Mouse (Mus musculus): Measurements from ENCODE around the gene Usp44.

Gene Usp44

DNA sequence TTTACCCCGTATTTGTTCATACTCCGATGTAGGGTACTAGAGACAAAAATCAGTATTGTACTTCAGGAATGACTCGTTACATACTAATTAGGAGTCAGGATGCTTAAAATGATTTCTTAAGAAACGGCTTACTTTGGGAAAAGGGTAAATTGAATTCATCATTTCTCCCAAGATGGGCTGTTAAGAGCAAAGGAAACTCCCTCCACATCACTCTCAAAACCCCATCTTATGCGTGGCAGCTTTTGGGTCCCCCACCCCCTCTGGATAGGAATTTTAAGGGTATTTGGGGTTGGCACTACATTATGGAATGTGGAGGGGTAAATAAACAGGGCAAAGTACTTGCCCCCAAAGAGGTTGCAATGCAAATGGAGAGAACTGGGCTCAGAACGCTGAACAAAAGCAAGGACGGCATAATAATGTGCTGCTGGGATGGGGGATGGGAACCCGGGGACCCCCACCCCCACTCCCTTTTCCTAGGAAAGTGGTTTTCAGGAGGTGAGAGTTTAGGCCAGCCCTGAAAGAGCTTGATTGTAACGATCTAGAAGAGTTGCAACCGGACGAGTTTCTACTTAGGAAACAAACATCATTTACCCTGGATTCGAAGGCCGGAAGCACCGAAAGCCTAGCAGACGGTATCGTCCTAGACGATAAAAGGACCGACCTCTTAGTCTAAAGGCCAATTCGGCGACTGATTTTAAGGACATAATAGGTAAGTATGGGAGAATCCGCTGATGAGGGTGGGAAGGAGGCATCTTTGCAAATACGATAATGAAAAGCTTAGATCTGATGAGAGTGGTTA is at the start of gene Usp44:
Usp44 (plus strand) TSS at position 625 of the 799 bp plus-strand sequence.
- in situ Hi-C loops (cut with MboI, MseI) = loop anchor here (5.0 kb wide), 1 partner anchor 56 kb away; no protein-coding TSS in a partner anchor

DNA sequence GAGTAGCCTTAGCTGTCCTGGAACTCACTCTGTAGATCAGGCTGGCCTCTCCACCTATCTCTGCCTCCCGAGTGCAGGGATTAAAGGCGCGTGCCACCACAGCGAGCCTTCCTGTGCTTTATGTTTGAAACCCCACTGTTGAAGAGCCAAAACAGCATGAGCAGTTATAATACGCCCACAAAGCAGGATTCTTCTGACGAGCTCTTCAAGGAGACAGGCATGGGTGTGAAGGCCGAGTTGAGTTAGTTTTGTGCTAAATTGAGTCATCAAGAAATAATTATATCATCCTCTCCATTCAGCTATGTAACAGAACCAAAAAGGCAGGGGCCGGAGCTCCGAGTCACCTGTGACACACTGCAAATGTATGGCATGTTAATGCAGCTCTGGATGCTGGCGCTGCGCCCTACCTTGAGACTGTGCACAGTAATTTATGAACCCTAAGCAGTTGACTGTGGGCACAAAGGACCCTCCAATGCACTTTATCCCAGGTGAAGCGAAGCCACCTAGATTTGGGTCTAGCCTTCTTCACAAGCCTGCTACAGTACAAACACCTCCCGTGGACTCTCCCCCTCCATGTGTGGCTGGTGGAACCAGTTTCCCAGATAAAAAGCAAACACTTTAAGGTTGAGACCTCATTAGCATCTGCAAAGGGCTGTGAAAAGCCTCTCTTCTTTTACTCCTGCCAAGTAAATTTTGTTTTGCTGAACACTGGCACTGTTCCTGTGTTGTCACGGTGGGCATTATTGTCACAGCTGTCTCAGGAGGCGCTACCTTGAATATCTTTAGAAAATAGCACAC is 47.9 kb upstream of the Usp44 start:
- in situ Hi-C loops (cut with MboI, MseI) = no loop called here

DNA sequence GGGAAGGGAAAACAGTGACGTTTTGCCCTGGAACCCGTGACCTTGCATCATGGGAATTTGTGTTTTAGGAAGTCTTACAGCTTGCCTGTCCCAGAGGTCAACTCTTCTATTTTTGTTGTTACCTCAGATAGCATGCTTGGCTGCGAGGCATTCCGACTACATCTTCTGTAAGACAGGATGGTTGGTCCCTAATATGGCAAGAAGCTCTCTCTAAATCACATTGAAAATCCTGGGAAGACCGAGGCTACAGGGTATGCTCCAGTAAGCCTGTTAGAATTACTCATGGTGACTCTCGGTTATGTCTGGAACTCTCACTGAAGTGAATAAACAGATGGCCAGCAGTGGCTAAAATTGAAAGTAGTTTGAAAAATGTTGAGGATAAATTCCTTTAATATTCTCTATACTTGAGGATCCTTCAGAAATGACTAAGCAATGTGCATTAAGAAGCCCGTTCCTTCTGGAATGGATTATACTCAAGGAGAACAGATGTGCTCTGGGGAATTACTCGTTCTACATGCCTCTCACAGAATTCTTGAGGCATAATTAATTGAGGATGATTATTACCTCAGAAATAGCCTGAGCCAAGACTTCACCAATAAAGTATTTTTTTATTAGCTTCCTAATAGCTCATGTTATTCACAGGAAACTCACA is 31.5 kb upstream of the Usp44 start:
- in situ Hi-C loops (cut with MboI, MseI) = loop anchor here (25.0 kb wide), 1 partner anchor 312 kb away; no protein-coding TSS in a partner anchor

DNA sequence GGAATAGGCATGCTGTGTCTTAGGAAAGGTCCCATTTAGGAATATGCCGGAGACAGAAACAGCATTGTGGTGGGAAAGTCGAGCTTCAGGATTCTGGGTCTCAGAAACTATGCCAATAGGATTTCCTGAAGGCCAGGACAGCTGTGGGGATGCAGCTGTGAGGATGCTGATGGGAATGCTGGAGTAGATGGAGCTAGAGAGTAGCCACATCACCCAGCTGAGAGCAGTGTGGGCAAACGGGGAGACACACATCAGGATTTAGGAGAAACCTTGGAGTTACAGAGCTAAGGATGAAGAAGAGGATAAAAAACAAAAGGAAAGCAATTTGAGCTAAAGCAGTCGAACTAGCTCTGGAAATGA is 31.0 kb upstream of the Usp44 start:
- in situ Hi-C loops (cut with MboI, MseI) = loop anchor here (25.0 kb wide), 1 partner anchor 312 kb away; no protein-coding TSS in a partner anchor

DNA sequence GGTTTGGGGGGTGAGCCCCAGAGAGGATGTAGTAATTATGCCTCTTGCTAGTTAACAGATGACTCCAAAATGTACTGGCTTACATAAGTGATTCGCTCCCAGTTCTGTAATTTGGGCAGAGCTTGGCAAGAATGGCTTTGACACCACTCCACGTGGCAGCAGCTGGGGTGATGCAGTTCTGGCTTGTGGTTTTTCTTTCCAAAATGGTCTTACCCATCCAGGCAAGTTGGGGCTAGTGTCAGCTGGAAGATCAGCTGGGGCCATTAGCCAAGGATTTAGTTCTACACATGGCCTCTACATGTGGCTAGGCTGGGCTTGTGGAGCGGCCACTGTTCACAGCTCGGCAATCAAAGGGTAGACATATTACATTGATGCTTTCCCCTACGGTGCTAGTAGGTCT is 30.5 kb upstream of the Usp44 start:
- in situ Hi-C loops (cut with MboI, MseI) = loop anchor here (25.0 kb wide), 1 partner anchor 311 kb away; no protein-coding TSS in a partner anchor

DNA sequence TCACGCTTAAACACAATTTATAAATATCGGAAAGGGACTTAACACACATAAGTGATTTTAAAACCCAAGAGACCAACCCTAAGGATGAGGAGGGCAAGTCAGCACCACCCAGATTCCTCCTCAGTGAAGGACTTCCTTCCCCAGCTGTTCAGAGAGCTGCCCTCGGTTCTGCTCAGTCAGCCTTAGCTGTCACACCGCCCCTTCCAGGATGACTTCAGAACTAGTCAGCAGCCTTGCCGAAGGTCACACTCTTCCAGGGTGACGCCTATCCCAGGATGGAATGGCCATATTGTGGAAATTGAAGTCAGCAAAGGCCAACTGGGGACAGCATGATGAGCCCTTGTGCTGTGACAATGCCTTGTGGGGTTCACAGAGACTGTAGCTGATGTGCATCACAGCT is 28.2 kb upstream of the Usp44 start:
- in situ Hi-C loops (cut with MboI, MseI) = loop anchor here (25.0 kb wide), 1 partner anchor 309 kb away; no protein-coding TSS in a partner anchor

DNA sequence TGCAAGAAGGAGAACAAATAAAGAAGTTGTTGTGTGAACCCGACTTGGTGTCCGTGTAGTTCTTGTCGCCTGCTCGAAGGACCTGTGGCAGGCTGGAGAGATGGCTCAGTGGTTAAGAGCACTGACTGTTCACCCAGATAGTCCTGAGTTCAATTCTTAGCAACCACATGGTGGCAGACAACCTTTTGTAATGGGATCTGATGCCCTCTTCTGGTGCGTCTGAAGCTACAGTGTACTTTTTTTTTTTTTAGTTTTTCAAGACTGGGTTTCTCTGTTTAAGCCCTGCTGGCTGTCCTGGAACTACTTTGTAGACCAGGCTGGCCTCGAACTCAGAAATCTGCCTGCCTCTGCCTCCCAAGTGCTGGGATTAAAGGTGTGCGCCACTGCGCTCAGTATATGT is 21.9 kb upstream of the Usp44 start:
- in situ Hi-C loops (cut with MboI, MseI) = loop anchor here (25.0 kb wide), 1 partner anchor 303 kb away; no protein-coding TSS in a partner anchor

DNA sequence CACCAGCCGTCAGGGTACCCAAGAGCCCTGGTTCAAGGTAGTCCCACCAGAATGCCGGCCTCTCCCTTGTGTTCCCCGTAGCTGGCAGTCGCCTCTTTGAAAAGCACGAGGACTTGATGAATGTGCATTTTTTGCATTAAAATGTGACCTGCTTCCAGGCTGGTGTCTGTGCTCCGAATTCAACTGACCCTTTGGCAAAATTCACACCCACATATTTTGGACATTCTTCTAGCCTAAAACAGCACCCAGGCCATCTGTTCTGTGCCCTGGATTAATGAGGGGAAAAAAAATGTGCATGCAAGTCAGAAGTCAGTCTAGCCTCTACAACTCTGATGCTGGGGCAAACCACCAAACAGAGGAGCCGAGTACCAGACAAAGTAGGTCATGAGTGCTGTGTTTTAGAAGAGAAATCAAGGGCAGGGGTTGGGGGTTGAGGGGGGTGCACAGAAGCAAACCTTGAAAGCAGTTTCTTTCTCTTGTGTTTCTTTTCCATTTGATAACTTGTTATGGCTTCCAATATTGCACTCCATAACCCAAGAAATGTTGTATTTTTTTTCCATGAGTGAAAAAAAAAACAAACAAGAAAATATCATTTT is 20.7 kb upstream of the Usp44 start:
- in situ Hi-C loops (cut with MboI, MseI) = loop anchor here (25.0 kb wide), 1 partner anchor 302 kb away; no protein-coding TSS in a partner anchor

DNA sequence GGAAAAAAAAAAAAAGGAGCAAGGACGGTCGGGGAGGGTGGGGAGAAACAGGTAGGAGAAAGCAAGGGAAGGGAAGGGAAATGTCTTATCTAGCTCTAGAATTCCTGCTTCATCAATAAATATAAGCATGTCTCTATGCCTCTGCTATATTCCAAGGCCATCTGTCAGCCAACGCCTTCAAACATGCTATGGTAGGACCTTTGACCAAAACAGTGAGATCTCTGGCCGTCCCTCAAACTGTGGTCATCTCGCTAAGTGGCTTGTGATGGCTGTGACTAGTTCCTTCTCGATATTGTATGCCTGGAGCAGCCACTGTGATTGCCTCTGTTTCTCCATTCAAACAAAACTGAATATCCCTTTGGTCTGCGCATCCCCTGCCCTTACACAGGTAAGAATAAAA is 19.3 kb upstream of the Usp44 start:
- in situ Hi-C loops (cut with MboI, MseI) = loop anchor here (25.0 kb wide), 1 partner anchor 300 kb away; no protein-coding TSS in a partner anchor

DNA sequence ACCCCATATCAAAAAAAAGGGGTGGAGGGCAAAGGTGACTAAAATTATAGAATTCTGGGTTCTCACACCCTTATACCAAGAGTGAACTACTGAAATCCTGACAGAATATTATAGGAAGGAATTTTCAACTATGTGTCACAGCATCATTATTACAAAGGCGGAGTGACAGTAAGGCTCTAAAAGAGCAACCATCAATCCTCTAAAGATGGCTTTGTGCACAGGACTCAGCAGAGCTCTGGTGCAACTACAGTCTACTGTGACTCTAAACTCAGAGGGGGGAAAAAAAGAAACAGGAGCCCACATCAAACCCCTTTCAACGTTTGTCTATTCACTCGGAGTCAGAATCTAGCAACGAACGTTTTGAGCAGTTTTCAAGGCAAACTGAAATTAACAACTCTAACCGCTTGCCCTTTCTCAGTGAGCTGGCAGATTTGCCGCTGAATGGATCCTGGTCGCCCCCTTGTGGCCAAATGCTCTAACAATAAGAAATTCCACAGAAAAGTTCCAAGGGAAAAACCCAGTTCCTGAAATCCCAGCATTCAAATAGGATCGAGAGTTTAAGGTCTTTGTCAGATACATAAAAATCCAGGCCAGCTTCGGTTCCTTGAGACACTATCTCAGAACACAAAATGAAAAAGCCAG is 18.5 kb upstream of the Usp44 start:
- in situ Hi-C loops (cut with MboI, MseI) = loop anchor here (25.0 kb wide), 1 partner anchor 299 kb away; no protein-coding TSS in a partner anchor

DNA sequence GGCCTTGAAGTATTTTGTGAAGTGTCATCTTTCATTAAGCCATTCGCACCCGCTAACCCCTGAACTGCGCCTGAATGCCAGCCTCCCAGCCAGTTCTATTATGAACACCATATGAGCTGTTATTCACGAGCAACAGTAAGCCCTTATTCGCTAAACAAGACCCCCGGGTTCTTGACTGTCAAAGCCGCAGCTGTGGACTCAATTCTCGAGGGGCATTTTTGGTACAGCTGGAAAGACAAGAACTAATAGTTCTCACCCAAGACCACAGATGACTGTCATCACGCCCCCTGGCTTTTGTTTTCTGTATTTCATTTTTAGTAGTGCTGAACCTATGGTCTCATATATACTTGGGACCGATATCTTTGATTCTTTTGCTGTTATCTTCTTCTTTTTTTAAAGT is 17.6 kb upstream of the Usp44 start:
- in situ Hi-C loops (cut with MboI, MseI) = loop anchor here (25.0 kb wide), 1 partner anchor 299 kb away; no protein-coding TSS in a partner anchor

DNA sequence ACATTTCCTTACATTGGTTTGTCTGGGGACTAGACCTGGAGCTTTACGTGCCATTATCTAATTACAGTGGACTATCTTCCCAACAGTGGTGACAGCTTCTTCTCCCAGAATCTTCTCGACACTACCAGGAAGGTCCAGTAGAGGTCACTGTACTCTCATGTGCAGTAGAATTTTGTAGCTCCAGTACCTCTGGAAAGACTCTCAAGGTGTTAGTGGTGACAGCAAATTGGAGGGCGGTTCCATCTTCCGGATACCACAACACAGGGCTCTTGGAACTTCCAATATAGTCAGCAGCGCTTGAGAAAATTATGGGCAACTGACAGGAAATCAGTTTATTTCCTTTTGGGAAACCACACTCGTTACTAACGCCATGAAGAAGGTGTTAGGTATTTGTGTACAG is 12.7 kb upstream of the Usp44 start:
- in situ Hi-C loops (cut with MboI, MseI) = loop anchor here (25.0 kb wide), 1 partner anchor 294 kb away; no protein-coding TSS in a partner anchor

DNA sequence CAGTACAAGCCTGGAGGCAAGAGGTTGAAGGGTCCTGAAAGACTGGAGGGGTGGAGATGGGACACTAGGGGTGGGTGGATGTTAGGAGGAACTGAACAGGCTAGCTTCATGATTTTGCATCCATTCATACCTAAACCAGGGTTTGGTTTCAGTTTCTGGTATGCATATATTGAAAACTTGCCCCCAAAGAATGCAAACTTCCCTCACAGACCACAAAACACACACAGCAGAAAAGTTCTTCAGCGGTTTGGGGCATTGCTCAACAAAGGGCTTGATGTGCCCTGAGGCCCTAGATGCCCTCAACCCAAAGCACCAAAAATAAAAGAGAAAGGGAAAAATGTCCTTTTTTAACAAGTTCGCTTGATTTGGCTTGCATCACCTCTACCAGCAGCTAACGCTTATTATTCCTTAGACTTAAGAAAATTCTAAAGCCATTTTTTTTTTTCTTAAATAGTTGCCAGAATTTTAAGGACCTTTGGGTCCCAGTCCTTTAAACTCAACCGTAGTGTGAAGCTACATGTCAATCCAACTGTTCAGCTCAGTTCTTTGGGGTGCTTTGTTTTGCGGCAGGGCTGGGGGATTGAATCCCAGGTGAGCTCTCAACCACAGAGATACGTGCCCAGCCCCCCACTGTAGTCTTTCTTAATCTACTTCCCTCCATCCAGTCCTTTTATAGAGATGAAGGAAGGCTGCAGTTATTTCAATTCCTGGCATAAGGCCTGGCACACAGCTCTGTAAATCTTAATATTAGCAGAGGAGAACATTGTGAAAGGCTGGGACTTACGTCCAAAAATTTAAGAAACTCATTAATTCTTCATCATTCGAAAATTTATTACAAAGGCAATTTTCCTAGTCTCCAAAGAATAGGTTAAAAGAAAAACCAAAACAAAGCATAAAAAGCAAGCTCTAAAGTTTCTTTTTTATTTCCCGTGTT is 1.2 kb upstream of the Usp44 start:
- in situ Hi-C loops (cut with MboI, MseI) = loop anchor here (5.0 kb wide), 1 partner anchor 57 kb away; no protein-coding TSS in a partner anchor

DNA sequence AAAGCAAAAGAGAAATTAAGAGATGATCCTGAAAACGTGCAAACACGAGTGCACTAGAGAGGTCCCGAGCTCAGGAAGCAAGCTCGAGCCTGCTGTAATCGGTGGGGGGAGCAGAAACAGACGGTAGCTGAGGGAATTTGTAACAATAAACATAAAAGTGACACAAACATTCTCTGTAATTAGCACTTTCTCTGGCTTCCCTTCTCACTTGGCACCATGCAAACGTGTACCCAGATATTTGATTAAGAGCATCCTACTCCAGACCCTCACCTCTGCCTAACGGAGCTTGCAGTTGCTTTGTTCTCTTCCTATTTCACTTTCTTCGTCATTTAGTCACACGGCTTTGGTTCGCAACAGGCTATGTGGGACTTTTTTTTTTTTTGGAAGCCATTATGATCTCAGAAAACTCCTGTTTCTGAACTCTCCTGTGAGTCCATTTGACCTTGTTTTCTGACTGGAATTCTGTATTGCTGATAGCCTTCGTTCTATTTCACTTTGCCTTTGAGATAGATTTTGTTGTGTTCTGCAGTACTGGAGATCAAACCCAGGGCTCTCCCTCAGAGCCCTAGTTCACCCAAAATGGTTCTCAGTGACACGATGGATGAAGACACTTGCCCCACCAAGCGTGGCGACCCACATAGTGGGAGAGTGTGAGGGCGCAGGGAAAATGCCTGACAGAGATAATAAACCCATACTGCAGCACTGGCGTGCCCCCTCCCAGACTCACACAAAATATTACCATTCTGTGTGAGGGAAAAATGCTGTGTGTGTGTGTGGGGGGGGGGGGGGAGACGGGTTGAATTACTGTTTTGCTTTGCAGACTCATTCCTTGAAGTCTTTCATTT is 597 bp downstream of the Usp44 start:
- in situ Hi-C loops (cut with MboI, MseI) = loop anchor here (5.0 kb wide), 1 partner anchor 55 kb away; no protein-coding TSS in a partner anchor

DNA sequence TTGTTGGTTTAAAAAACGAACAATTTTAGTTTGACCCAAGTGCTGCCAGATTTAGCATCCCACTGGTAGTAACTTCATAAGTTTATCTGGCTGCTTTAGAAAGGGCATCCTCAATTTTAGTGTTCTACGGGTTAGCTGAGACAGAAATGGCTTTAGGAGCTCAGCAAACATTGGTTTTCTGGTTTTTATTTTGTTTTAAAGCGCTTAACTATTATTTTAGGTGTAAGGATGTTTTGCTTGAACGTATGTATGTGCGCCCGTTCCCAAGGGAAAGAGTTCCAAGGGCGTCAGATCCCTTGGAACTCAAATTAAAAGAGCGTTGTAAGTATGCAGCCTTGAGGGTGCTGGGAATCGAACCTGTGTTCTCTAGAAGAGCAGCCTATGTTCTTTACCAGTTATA is 1.5 kb downstream of the Usp44 start:
- in situ Hi-C loops (cut with MboI, MseI) = loop anchor here (5.0 kb wide), 1 partner anchor 54 kb away; no protein-coding TSS in a partner anchor

DNA sequence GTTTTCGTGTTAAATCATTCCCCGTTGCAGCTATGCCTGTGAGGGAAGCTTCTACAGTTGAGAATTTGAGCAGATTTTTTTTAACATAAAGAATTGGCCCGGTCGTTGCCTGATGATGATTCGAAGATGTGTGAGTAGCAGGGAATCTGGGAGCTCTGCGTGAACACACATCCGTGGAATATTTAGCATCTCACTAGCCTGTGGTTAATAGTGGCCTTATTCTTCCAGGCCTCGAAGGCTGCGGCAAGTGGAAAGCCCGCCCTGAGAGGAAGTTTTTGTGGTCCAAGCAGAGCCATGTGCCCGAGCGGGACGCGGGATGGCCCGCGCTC is 2.0 kb downstream of the Usp44 start:
- in situ Hi-C loops (cut with MboI, MseI) = loop anchor here (5.0 kb wide), 1 partner anchor 54 kb away; no protein-coding TSS in a partner anchor

DNA sequence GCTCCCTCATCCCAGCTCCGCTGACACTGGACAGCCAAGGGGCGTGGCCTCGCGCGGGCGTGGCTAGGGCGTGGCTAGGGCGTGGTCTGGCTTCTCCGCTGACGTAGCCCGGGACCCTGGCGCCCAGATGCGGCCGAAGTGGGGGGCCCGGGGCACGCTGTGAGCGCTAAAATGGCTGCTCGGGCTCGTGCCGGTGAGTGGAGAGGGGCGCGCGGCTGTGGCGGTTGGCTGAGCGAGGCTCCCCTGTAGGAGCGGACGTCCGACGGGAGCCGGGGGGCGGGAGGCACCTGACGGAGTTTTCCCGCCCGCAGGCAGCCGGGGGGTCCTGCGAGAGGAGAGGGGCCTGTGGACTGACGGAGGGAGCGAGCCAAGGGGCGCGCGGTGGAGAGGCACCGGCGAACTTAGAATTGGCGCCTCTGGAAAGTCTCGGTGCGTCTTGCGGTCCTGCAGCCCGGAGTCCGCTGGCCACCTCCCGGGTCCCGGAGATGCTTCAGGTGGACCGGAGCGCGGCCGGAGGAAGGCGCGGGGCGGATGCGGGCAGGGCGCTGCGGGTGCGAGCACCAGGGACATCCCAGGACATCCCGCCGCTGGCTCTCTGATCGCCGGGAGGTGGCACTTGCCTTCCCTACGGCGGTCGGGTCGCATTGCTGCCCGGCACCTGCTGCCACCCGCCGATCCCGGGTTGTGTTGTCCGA is 2.5 kb downstream of the Usp44 start:
- in situ Hi-C loops (cut with MboI, MseI) = loop anchor here (5.0 kb wide), 1 partner anchor 53 kb away; no protein-coding TSS in a partner anchor

DNA sequence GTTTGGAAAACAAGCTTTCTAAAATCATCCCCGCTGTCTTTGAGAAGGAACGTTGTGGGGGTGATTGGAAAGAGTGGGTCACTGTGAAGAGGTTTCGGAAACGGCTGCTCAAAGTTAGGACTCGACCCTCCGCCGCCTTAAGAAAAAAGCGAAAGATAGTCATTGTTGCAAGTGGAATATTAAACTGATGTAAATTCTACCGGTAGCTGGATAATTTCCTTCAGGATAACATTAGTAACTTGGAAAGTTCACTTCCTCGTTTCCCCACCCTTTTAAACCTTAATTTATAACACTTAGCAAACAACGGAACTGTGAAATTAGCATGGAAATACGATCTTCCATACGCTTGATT is 3.0 kb downstream of the Usp44 start:
- in situ Hi-C loops (cut with MboI, MseI) = loop anchor here (5.0 kb wide), 1 partner anchor 53 kb away; no protein-coding TSS in a partner anchor
